Mouse (Mus musculus) kidney, embryonic 14.5 days (tissue): ENCODE results near the gene Oma1. TPM values are rescaled to one million over a fixed set of nuclear protein-coding genes. Genes with fewer than 3 reads are reported as not detected.

Source experiments
- ATAC-seq: fragments of 200-750 bp; cut with Nextera tagmentation; 2 replicates; pipeline ENCODE4 v1.8.0; 2017; ENCODE audit warnings: moderate number of reproducible peaks, mild to moderate bottlenecking, moderate TSS enrichment, moderate library complexity; ENCODE audit not compliant: low FRiP score, low TSS enrichment
- H3K27ac ChIP-seq: fragments of 300-500 bp; sonication (generic); 2 replicates; pipeline ENCODE4 v1.5.1; 2014; ENCODE audit warnings: low read depth, mild to moderate bottlenecking, low read length, moderate library complexity, mixed read lengths
- H3K27me3 ChIP-seq: fragments of 300-500 bp; sonication (generic); 2 replicates; pipeline ENCODE4 v1.6.1; 2014; ENCODE audit warnings: mild to moderate bottlenecking, low read length; ENCODE audit not compliant: control insufficient read depth, insufficient read depth
- H3K36me3 ChIP-seq: fragments of 300-500 bp; sonication (generic); 2 replicates; pipeline ENCODE4 v1.6.1; 2014; ENCODE audit warnings: low read length, mixed read lengths; ENCODE audit not compliant: control insufficient read depth, insufficient read depth
- H3K4me1 ChIP-seq: fragments of 300-500 bp; sonication (generic); 2 replicates; pipeline ENCODE4 v1.6.1; 2014; ENCODE audit warnings: low read length, mixed read lengths; ENCODE audit not compliant: control insufficient read depth, insufficient read depth
- H3K4me2 ChIP-seq: fragments of 300-500 bp; sonication (generic); replicated peaks from 2 replicates; pipeline ENCODE4 v1.6.1; 2014; ENCODE audit warnings: low read depth, mild to moderate bottlenecking, low read length
- H3K4me3 ChIP-seq: fragments of 300-500 bp; sonication (generic); 2 replicates; pipeline ENCODE4 v1.5.1; 2014; ENCODE audit warnings: mild to moderate bottlenecking, low read length
- H3K9ac ChIP-seq: fragments of 300-500 bp; sonication (generic); 2 replicates; pipeline ENCODE4 v1.6.1; 2014; ENCODE audit warnings: low read depth, mild to moderate bottlenecking, low read length, moderate library complexity
- H3K9me3 ChIP-seq: fragments of 300-500 bp; sonication (generic); 2 replicates; pipeline ENCODE4 v1.6.1; 2016; ENCODE audit warnings: low read length; ENCODE audit not compliant: control insufficient read depth
- WGBS: fragments of 180-500 bp; shearing (Covaris S2); extraction: QIAGEN DNeasy Blood & Tissue Kit; methylation state at CpG from one replicate; pipeline ENCODE4 v1.1.7; 2014; 5-methylcytosine and 5-hydroxymethylcytosine counted together
- polyA plus RNA-seq: library from polyadenylated mRNA; unstranded; fragments of >200 nt; fragmentation: Nextera tagmentation; extraction: Ambion mirVana; gene quantifications from 2 replicates; pipeline ENCODE4 v1.2.1, GENCODE M21; 2014

Gene Oma1
- polyA plus RNA-seq, 1 experiment from 2014 or later: 24.3 TPM

DNA sequence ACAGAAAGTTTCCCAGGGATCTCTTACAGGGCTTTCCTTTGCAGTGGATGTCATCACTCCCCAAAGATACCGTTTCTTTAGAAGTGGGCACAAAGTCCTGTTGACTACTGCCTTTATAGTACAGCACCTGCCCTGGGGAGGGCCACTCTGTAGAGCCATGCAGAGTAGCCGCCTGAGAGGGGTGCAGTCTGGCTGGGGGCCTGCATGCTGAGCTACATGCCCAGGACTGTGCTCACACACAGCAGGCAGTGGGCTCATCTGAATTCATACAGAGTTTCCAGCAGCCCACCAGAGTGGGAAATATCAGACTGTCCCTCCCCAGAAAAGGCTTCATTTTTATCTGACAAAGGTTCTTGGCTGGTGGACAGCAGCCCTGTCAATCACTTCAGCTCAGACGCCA lies 73.7 kb downstream of the Oma1 start:
- Histone ChIP-seq H3K36me3 (no peaks in the 10 kb centered on the region), H3K9ac (no peak overlapping the region), H3K4me2 (no peak overlapping the region), H3K9me3 (no peaks in the 10 kb centered on the region), H3K4me1 (no peaks in the 10 kb centered on the region), H3K4me3 (no peak overlapping the region), H3K27me3 (no peaks in the 10 kb centered on the region), H3K27ac (no peak overlapping the region)
- ATAC-seq: no peak
- WGBS: 81% methylated on average over 3 of the region's 3 CpGs

DNA sequence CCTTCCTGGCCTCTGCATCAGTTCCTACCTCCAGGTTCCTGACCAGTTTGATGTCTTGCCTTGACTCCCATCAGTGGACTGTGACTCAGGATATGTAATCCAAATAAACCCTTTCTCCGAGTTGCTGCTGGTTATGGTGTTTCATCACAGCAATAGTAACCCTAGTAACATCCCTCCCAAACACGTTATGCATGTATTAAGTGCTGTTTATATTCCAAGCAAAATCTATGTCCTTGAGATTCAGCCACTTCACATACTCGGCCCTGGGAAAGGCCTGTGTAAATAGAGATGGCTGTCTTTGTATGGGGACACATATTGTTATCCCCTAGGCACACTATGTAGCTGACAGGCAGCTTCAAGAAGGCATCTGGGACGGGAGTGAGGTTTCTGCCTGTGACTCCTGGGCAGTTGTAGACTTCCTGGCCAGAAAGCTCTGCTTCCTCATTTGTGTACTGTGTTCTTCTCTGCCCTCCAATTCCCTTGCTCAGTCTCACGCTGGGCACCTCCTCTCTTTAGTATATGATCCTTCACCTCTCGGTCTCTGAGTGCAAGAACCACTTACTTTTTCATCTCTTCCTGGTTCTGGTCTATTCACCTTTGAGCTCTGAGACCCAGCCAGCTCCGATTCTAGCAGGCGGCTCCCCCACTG lies 75.0 kb downstream of the Oma1 start:
- H3K4me3 ChIP-seq: no peak overlapping the region
- 75% methylated on average over 8 of the region's 8 CpGs for WGBS
- no peaks in the 10 kb centered on the region for H3K9me3 ChIP-seq
- no peaks in the 10 kb centered on the region for H3K27me3 ChIP-seq
- no peaks in the 10 kb centered on the region for H3K4me1 ChIP-seq
- no peak overlapping the region for H3K27ac ChIP-seq
- no peak overlapping the region for H3K9ac ChIP-seq
- H3K4me2 ChIP-seq: no peak overlapping the region
- no peaks in the 10 kb centered on the region for H3K36me3 ChIP-seq
- no peak for ATAC-seq

DNA sequence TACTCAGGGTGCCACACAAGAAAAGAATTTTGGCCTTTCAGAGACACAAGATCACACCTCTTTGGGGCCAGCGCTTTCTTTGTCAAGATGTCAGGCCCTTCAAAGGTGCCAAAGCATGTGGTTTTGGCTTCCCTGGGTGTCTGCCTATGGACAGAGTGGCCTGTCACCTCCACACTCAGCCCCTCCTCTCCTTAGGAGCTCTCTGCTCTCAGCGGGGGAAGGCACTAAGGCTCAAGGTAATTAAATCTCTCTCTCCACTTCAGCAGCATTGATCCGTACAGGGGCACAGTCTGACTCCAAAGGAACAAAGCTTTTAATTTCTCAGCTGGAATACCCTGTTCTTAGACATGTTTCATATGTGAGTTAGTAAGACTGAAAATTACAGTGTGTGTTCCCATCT lies 76.0 kb downstream of the Oma1 start:
- WGBS: 20% methylated on average over 3 of the region's 3 CpGs
- Histone ChIP-seq H3K4me1 (no peaks in the 10 kb centered on the region), H3K27me3 (no peaks in the 10 kb centered on the region), H3K9ac (no peak overlapping the region), H3K36me3 (no peaks in the 10 kb centered on the region), H3K9me3 (no peaks in the 10 kb centered on the region), H3K27ac (no peak overlapping the region), H3K4me3 (no peak overlapping the region), H3K4me2 (no peak overlapping the region)
- ATAC-seq: peak; percentile 77

DNA sequence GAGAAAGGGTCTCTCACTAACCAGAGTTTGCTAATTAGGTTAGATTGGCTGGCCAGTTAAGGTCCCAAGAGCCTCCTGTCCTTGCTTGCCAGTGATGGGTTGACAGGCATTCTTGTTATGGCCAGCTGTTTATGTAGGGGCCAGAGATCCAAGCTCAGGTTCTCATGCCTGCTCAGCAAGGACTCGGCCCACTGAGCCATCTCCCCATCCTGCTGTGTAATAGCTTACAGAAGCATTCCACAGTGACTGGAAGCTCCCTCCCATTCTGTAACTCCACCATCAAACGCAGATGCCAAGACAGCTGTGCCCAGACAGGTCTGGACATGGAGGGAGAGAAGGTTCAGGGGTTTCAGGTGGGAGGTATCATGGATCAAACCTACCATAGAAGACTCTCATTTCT lies 76.9 kb downstream of the Oma1 start:
- no peak overlapping the region for H3K9ac ChIP-seq
- ATAC-seq: peak; percentile 41; the same call in 1 of the 2 replicates
- no peaks in the 10 kb centered on the region for H3K4me1 ChIP-seq
- no peaks in the 10 kb centered on the region for H3K36me3 ChIP-seq
- no peak overlapping the region for H3K27ac ChIP-seq
- no peak overlapping the region for H3K4me2 ChIP-seq
- H3K9me3 ChIP-seq: no peaks in the 10 kb centered on the region
- H3K4me3 ChIP-seq: no peak overlapping the region
- no peaks in the 10 kb centered on the region for H3K27me3 ChIP-seq
- 47% methylated on average over 2 of the region's 2 CpGs for WGBS

DNA sequence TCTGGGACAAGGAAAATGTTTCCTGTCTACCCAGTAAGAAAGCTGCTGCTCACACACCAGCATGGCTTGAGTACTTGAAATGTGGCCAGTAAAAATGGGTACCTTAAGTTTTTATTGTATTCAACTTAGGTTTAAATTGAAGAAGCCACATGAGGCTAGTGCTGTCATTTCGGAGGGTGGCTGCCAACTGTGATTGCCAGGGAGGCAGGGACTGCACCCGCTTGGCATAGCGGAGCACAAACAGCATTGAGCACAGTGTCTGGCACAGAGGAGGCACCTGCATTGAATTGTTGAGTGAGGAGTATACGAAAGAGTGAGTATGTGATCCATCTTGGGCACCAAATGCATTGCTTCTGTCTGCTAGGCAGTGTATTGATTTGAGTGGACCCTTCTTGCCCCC lies 81.5 kb downstream of the Oma1 start:
- no peak overlapping the region for H3K9ac ChIP-seq
- H3K4me3 ChIP-seq: no peak overlapping the region
- no peaks in the 10 kb centered on the region for H3K9me3 ChIP-seq
- 93% methylated on average over 4 of the region's 4 CpGs for WGBS
- H3K27ac ChIP-seq: no peak overlapping the region
- ATAC-seq: no peak
- no peak overlapping the region for H3K4me2 ChIP-seq
- no peaks in the 10 kb centered on the region for H3K36me3 ChIP-seq
- H3K4me1 ChIP-seq: no peaks in the 10 kb centered on the region
- H3K27me3 ChIP-seq: no peaks in the 10 kb centered on the region

DNA sequence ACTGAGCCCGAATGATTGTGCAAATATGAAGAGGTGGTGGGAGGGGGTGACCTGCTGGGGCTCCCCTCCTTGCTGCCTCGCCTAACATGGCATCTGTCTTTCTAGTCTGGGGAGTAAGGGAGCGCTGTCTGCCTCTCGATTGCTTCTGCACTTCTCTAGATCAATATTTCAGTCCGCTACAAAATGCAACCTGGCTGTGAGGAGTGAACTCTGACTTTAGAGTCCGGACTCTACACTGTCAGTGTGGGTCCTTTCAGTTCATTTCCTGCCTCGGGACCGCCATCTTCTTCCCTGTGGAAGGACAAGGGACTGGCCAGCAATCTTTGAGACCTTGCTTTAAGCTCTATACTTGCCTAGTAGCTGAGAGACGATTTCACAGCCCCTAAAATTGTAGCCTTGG lies 82.3 kb downstream of the Oma1 start:
- no peak overlapping the region for H3K9ac ChIP-seq
- H3K27ac ChIP-seq: no peak overlapping the region
- no peaks in the 10 kb centered on the region for H3K4me1 ChIP-seq
- no peak for ATAC-seq
- no peak overlapping the region for H3K4me2 ChIP-seq
- 64% methylated on average over 9 of the region's 9 CpGs for WGBS
- H3K4me3 ChIP-seq: no peak overlapping the region
- no peaks in the 10 kb centered on the region for H3K36me3 ChIP-seq
- no peaks in the 10 kb centered on the region for H3K9me3 ChIP-seq
- H3K27me3 ChIP-seq: no peaks in the 10 kb centered on the region

DNA sequence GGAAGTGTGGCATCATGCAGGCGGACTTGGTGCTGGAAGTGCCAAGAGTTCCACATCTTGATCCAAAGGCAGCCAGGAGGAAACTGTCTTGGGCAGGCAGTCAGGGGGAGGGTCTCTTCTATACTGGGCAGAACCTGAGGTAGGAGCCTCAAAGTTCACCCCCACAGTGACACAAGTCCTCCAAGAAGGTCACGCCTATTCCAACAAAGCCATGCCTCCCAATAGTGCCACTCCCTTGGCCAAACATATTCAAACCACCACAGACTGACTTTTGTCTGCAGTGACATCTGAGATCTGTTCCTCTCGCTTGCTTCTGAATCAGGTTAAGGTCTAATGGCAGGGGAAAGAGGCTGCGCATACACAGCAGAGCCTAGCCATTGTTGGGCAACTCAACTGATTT lies 83.3 kb downstream of the Oma1 start:
- no peak for ATAC-seq
- H3K4me3 ChIP-seq: no peak overlapping the region

DNA sequence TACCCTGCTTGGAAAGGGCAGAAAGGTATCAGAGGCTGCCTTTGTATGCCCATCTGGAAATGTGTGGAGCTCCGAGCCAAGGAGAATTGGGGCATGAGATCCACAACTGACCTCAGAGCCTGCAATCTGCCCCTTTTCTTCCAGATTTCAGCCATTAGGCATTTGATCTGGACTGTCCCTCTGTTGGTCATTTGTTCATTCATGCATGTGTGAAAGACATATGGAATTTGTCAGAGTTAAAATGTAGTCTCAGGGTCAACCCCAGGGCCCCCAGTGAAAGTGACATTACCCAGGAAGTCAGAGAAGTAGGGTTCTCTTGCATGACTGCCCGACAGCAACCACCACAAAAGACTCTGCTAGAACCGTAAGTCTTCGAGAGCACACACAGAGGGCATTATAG lies 89.0 kb downstream of the Oma1 start:
- Histone ChIP-seq H3K36me3 (no peaks in the 10 kb centered on the region), H3K9me3 (no peaks in the 10 kb centered on the region), H3K4me1 (no peaks in the 10 kb centered on the region), H3K9ac (no peak overlapping the region), H3K4me3 (no peak overlapping the region), H3K4me2 (no peak overlapping the region), H3K27me3 (no peaks in the 10 kb centered on the region), H3K27ac (no peak overlapping the region)
- ATAC-seq: no peak
- WGBS: 25% methylated on average over 4 of the region's 4 CpGs

More for the DNA sequence above, 83.3 kb downstream of the Oma1 start:
- Histone ChIP-seq H3K27ac (no peak overlapping the region), H3K4me1 (no peaks in the 10 kb centered on the region), H3K9me3 (no peaks in the 10 kb centered on the region), H3K9ac (no peak overlapping the region), H3K36me3 (no peaks in the 10 kb centered on the region), H3K4me2 (no peak overlapping the region), H3K27me3 (no peaks in the 10 kb centered on the region)
- 86% methylated on average over 4 of the region's 4 CpGs for WGBS

DNA sequence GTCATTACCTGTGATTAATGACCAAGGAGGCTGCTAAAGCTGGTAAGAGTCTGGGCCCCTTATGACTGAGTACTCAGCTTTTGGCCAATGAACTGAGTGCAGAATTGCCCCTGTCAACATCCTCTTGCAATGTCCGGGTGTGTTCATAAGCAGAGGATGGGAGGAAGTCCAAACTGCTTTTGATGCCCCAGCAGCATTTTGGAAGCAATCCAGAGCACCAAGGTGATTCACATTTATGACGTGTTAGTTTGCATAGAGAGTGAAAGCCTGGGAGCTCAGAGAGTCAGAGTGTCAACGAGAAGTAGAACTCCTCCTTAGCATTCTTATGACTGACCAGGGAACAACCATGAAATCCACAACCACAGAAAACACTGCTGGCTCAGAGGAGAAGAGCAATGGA lies 91.7 kb downstream of the Oma1 start:
- no peak overlapping the region for H3K4me2 ChIP-seq
- H3K9ac ChIP-seq: no peak overlapping the region
- no peak for ATAC-seq
- no peaks in the 10 kb centered on the region for H3K4me1 ChIP-seq
- 61% methylated on average over 3 of the region's 3 CpGs for WGBS
- no peak overlapping the region for H3K27ac ChIP-seq
- no peaks in the 10 kb centered on the region for H3K9me3 ChIP-seq
- H3K4me3 ChIP-seq: no peak overlapping the region
- no peaks in the 10 kb centered on the region for H3K36me3 ChIP-seq
- H3K27me3 ChIP-seq: no peaks in the 10 kb centered on the region
